In the genomic region with DNA sequence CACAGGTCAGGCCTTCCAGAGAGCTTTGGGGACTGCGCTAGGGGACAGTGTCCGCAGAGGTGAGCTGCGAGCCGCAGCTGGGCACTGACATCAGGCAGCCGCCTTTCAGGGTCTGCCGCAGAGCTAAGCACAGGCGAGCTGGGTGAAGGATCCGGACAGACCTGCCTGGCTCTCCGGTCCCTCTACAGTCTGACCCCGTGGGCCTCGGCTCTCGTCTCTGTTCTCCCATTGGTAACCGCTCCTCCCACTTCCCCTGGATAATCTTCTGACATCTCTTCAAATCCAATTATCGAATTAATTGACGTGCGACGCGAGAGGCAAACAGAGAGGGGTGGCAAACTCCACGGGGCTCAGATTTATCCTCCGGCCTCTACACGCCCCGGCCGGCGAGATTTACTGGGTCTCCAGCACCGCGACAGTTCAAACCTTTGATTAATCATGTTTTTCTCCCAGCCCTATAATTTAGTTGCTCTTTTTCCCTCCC, we compare ENCODE assay signal across 8 mouse cellular contexts. TPM values are rescaled to one million over a fixed set of nuclear protein-coding genes. Genes with fewer than 3 reads are reported as not detected.
DNase-seq lines count a peak whose midpoint lies in the region; ATAC-seq and TF ChIP-seq lines count a peak whose summit lies in the region.

No protein-coding gene starts in this region.

- H3K4me2 ChIP-seq in lung, postnatal 0 days (replicated peaks; ENCODE audit: low read depth, low read length) = peak overlapping the region; percentile 75
- peak overlapping the region; percentile 73 for H3K4me2 ChIP-seq in hindbrain, embryonic 16.5 days (ENCODE audit: low read length)
- H3K4me2 ChIP-seq in myocyte (ENCODE audit: low read depth) = peak overlapping the region; percentile 81

- H3K9me3 ChIP-seq in lung, postnatal 0 days (ENCODE audit: low read length) = no peaks in the 10 kb centered on the region
- H3K9me3 ChIP-seq in hindbrain, embryonic 16.5 days (ENCODE audit: control insufficient read depth, low read length) = no peaks in the 10 kb centered on the region

- no peak for TF ChIP-seq CTCF in lung, postnatal 0 days (IDR thresholded peaks at IDR 0.05)

- peak overlapping the region; percentile 42 for H3K4me3 ChIP-seq in lung, postnatal 0 days (ENCODE audit: low read depth, low read length)
- H3K4me3 ChIP-seq in hindbrain, embryonic 16.5 days (ENCODE audit: low read length) = peak overlapping the region; percentile 44
- peak overlapping the region; percentile 5 for H3K4me3 ChIP-seq in myocyte

- no peak for DNase-seq in lung, postnatal 0 days (ENCODE audit: low spot score)
- DNase-seq in lung, postnatal 4 days = no peak
- peak; percentile 71 for DNase-seq in embryo, embryonic 10.5 days (ENCODE audit: low spot score)
- no peak for DNase-seq in left cerebral cortex, postnatal 36 days (ENCODE audit: low spot score in 2 of 2)
- DNase-seq in thymus, postnatal 0 days (ENCODE audit: low spot score) = no peak
- DNase-seq in thymus, postnatal 14 days = no peak

- ATAC-seq in lung, postnatal 0 days = no peak
- ATAC-seq in hindbrain, embryonic 16.5 days = peak; percentile 43

- H3K27me3 ChIP-seq in lung, postnatal 0 days (replicated peaks; ENCODE audit: insufficient read depth, low read length) = peaks cover 47% of the 10 kb centered on the region
- peaks cover 22% of the 10 kb centered on the region for H3K27me3 ChIP-seq in hindbrain, embryonic 16.5 days (replicated peaks; ENCODE audit: control insufficient read depth, insufficient read depth, low read length)
- H3K27me3 ChIP-seq in myocyte (ENCODE audit: control insufficient read depth, insufficient read depth, insufficient read length) = peaks cover 68% of the 10 kb centered on the region

- TF ChIP-seq POLR2A in myocyte (IDR thresholded peaks at IDR 0.05; ENCODE audit: insufficient read length, low read depth) = no peak

- H3K79me2 ChIP-seq in myocyte (ENCODE audit: control insufficient read depth, insufficient read depth) = no peaks in the 10 kb centered on the region

- H3K9ac ChIP-seq in lung, postnatal 0 days (replicated peaks; ENCODE audit: low read depth) = no peak overlapping the region
- H3K9ac ChIP-seq in hindbrain, embryonic 16.5 days (ENCODE audit: low read depth, low read length) = peak overlapping the region; percentile 58

- H3K27ac ChIP-seq in lung, postnatal 0 days (ENCODE audit: low read length) = no peak overlapping the region
- H3K27ac ChIP-seq in hindbrain, embryonic 16.5 days (ENCODE audit: low read depth, low read length) = peak overlapping the region; percentile 87

- no peak overlapping the region for H3ac ChIP-seq in myocyte (ENCODE audit: control insufficient read depth, insufficient read length)

- WGBS in lung, postnatal 0 days = 4% methylated on average over 26 of the region's 26 CpGs
- under 1% methylated on average over 22 of the region's 26 CpGs for WGBS in hindbrain, embryonic 16.5 days

- intact Hi-C loops in left cerebral cortex, postnatal 36 days (cut with DNase I) = loop anchor here (10.0 kb wide), 1 partner anchor 482 kb away; no protein-coding TSS in a partner anchor

- H3K4me1 ChIP-seq in lung, postnatal 0 days (ENCODE audit: insufficient read depth, low read depth, low read length) = no peaks in the 10 kb centered on the region; the same call in 1 of the 2 replicates
- H3K4me1 ChIP-seq in hindbrain, embryonic 16.5 days (ENCODE audit: control insufficient read depth, insufficient read depth, low read depth, low read length) = peaks cover 21% of the 10 kb centered on the region

- no peaks in the 10 kb centered on the region for H3K36me3 ChIP-seq in lung, postnatal 0 days (ENCODE audit: insufficient read depth, low read length)
- no peaks in the 10 kb centered on the region for H3K36me3 ChIP-seq in hindbrain, embryonic 16.5 days (ENCODE audit: control insufficient read depth, insufficient read depth, low read length)
- no peaks in the 10 kb centered on the region for H3K36me3 ChIP-seq in myocyte (ENCODE audit: control insufficient read depth, insufficient read depth)

- no peak for TF ChIP-seq EP300 in lung, postnatal 0 days (IDR thresholded peaks at IDR 0.05)

TF ChIP-seq in myocyte, 11 proteins besides CTCF, POLR2A, EP300 and RAD21:
- TF ChIP-seq USF1 (IDR thresholded peaks at IDR 0.05; ENCODE audit: low read depth) = no peak
- no peak for TF ChIP-seq E2F4 (IDR thresholded peaks at IDR 0.05; ENCODE audit: insufficient read depth)
- no peak for TF ChIP-seq MYOD1 (IDR thresholded peaks at IDR 0.05; ENCODE audit: control insufficient read depth in 1 of 3, insufficient read length in 2 of 3, low read depth in 2 of 3)

RNA-seq across cellular contexts. Expression of a gene that starts 20.2 kb away (rescaled TPM):
- 48.6 and 49.8 TPM in 2 replicates for polyA plus RNA-seq in lung, postnatal 0 days (2015; fragmentation: Nextera tagmentation; extraction: Ambion mirVana)
- polyA plus RNA-seq in hindbrain, embryonic 16.5 days (2015; fragmentation: Nextera tagmentation; extraction: Ambion mirVana) = 41.0 and 50.2 TPM in 2 replicates
- polyA plus RNA-seq in myocyte (2012; fragmentation: generic; extraction: Trizol) = 947 TPM
- total RNA-seq in left cerebral cortex, postnatal 36 days (2021) = 10 to 100 TPM in 1 of 2 experiments, 1 to 10 TPM in 1; 8.8 to 11.0 TPM
- 76.9 and 85.0 TPM in 2 replicates for polyA plus RNA-seq in thymus, postnatal 0 days (2015; fragmentation: Nextera tagmentation; extraction: Ambion mirVana)

RNA-seq across cellular contexts. Expression of a gene that starts 29.6 kb away (rescaled TPM):
- polyA plus RNA-seq in lung, postnatal 0 days (2015; fragmentation: Nextera tagmentation; extraction: Ambion mirVana) = 92.3 and 99.4 TPM in 2 replicates
- 34.6 and 40.9 TPM in 2 replicates for polyA plus RNA-seq in hindbrain, embryonic 16.5 days (2015; fragmentation: Nextera tagmentation; extraction: Ambion mirVana)
- 117 TPM for polyA plus RNA-seq in myocyte (2012; fragmentation: generic; extraction: Trizol)
- total RNA-seq in left cerebral cortex, postnatal 36 days (2021) = 10 to 100 TPM; 70.8 to 82.0 TPM
- polyA plus RNA-seq in thymus, postnatal 0 days (2015; fragmentation: Nextera tagmentation; extraction: Ambion mirVana) = 55.9 and 58.4 TPM in 2 replicates

Comparison
In these comparisons a context has a peak if more than half of its experiments do, and no peak if none do; other contexts are left out.
1. RNA of a gene that starts 20.2 kb away (polyA plus RNA-seq): 947 TPM in myocyte (single experiment); 76.9 to 85.0 TPM in thymus, postnatal 0 days, 41.0 to 50.2 TPM in hindbrain, embryonic 16.5 days and 48.6 to 49.8 TPM in lung, postnatal 0 days; every median in the first group is over 10 times any median in the second.
2. Peak in every context shown above with its lines, with median percentiles within 50 percentile points of each other: H3K4me2 ChIP-seq and H3K4me3 ChIP-seq.